Mouse (Mus musculus) gastrocnemius, adult 8-10 months (tissue): Measurements from ENCODE around the gene Dcst1. TPM values are rescaled to one million over a fixed set of nuclear protein-coding genes. Genes with fewer than 3 reads are reported as not detected.

Experiments used
- DNase-seq, 2 experiments: peaks; one replicate each; pipeline ENCODE4 v3.0.0; 2022; ENCODE audit warnings: low spot score in 2 of 2
- total RNA-seq, 4 experiments: library from RNA; stranded (reverse); gene quantifications; 2 replicates each; pipeline ENCODE4 v1.2.4; 2022

The Dcst1 gene
- total RNA-seq, 4 experiments from 2014 or later = not detected

- no peak for DNase-seq
Measured at GRCm38 (mm10) chr3:89365486-89366414, 697 bp upstream of the Dcst1 start.

- no peak for DNase-seq
Measured at GRCm38 (mm10) chr3:89364631-89365030, 422 bp downstream of the Dcst1 start.

GRCm38 (mm10) chr3:89361675-89362074 lies 3.4 kb downstream of the Dcst1 start, which contains the start of gene Dcst2:
TSS of gene Dcst2 (plus strand) at chr3:89361975.
- DNase-seq = no peak

GRCm38 (mm10) chr3:89360237-89360636 lies 4.8 kb downstream of the Dcst1 start:
- no peak for DNase-seq

- DNase-seq = no peak
Measured at GRCm38 (mm10) chr3:89359630-89360029, 5.4 kb downstream of the Dcst1 start.

GRCm38 (mm10) chr3:89356029-89356428 lies 9.0 kb downstream of the Dcst1 start:
- DNase-seq = no peak

GRCm38 (mm10) chr3:89355512-89355902 lies 9.5 kb downstream of the Dcst1 start:
- no peak for DNase-seq

- peak; percentile 62 to 71 for DNase-seq
Measured at GRCm38 (mm10) chr3:89354816-89355511, 10.1 kb downstream of the Dcst1 start.

- no peak for DNase-seq
Measured at GRCm38 (mm10) chr3:89351271-89351670, 13.8 kb downstream of the Dcst1 start.

GRCm38 (mm10) chr3:89349869-89350501 lies 15.1 kb downstream of the Dcst1 start, which contains the start of gene Adam15:
TSS of gene Adam15 (minus strand) at chr3:89349996.
- peak; percentile 83 for DNase-seq

GRCm38 (mm10) chr3:89348911-89349868 lies 15.9 kb downstream of the Dcst1 start:
- DNase-seq = no peak

- no peak for DNase-seq
Measured at GRCm38 (mm10) chr3:89347916-89348315, 17.1 kb downstream of the Dcst1 start.

GRCm38 (mm10) chr3:89346815-89347540 lies 18.1 kb downstream of the Dcst1 start:
- no peak for DNase-seq

GRCm38 (mm10) chr3:89343279-89343678 lies 21.8 kb downstream of the Dcst1 start:
- DNase-seq = no peak

GRCm38 (mm10) chr3:89341794-89342193 lies 23.3 kb downstream of the Dcst1 start:
- no peak for DNase-seq

GRCm38 (mm10) chr3:89340465-89340864 lies 24.6 kb downstream of the Dcst1 start:
- peak in 1 of 2 experiments; percentile 42 for DNase-seq

GRCm38 (mm10) chr3:89339416-89339815 lies 25.6 kb downstream of the Dcst1 start:
- peak; percentile 37 to 41 for DNase-seq

GRCm38 (mm10) chr3:89337721-89338578 lies 27.1 kb downstream of the Dcst1 start, which contains the start of gene Efna4:
TSS of gene Efna4 (minus strand) at chr3:89338028.
- DNase-seq = no peak
